Comparison of ENCODE assay signal across 12 mouse cellular contexts in the genomic region with DNA sequence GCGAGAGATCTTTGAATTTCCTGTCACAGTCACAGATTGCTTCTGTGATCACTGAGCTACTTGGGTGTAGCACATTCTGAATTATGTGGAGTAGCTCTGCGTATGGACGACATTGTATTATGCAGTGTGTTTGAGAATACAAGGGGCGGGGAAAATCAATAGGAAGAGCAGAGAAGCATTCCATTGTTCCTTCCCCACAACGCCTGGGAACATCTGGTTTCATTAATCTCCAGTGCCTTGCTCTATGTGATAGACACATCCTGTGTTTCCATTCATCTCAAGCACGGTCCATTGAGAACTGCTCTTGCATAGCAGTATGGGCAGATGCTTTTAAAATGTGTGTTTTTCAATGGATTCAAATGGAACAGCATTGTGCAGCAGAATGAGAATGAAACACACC.
A peak's percentile ranks its signal among the peaks of the same experiment; 100 is the strongest.
DNase-seq lines count a peak whose midpoint lies in the region; ATAC-seq lines count a peak whose summit lies in the region.
"Had no signal": no experiment of that assay in that cellular context is flagged by ENCODE, and none has a peak within 500 bp of the region (broad histone marks: within the 10 kb centered on the region; RNA-seq: fewer than 3 reads in every experiment).

No protein-coding gene starts in this region.

- 42% methylated on average over 6 of the region's 6 CpGs for WGBS in lung, embryonic 15.5 days
- 34% methylated on average over 6 of the region's 6 CpGs for WGBS in embryonic facial prominence, embryonic 10.5 days
- 15% methylated on average over 6 of the region's 6 CpGs for WGBS in hindbrain, embryonic 12.5 days
- WGBS in neural tube, embryonic 11.5 days, result 23% methylated on average over 6 of the region's 6 CpGs
- 58% methylated on average over 6 of the region's 6 CpGs for whole genome bisulfite sequencing in heart, embryonic 12.5 days

- ATAC-seq in lung, embryonic 15.5 days (ENCODE audit: borderline replicate concordance, extremely low read depth, low FRiP score, low TSS enrichment), result 0 out of 2 replicates have a peak, but pooled peaks have one; percentile 39
- peak; percentile 88 for ATAC-seq in hindbrain, embryonic 12.5 days (ENCODE audit: low FRiP score)
- peak; percentile 53; the same call in 1 of the 2 replicates for ATAC-seq in neural tube, embryonic 11.5 days (ENCODE audit: insufficient read depth, low FRiP score, low TSS enrichment)
- no peak for ATAC-seq in heart, embryonic 12.5 days (ENCODE audit: insufficient number of reproducible peaks, low FRiP score)

- no peaks in the 10 kb centered on the region for H3K36me3 ChIP-seq in lung, embryonic 15.5 days
- H3K36me3 ChIP-seq in embryonic facial prominence, embryonic 10.5 days (replicated peaks), result no peaks in the 10 kb centered on the region
- no peaks in the 10 kb centered on the region for H3K36me3 ChIP-seq in hindbrain, embryonic 12.5 days
- no peaks in the 10 kb centered on the region for H3K36me3 ChIP-seq in neural tube, embryonic 11.5 days (ENCODE audit: control insufficient read depth, insufficient read depth, low read length)
- H3K36me3 ChIP-seq in heart, embryonic 12.5 days, result no peaks in the 10 kb centered on the region
- H3K36me3 ChIP-seq: stomach, embryonic 15.5 days had no signal

- H3K4me2 ChIP-seq in lung, embryonic 15.5 days, result no peak overlapping the region
- H3K4me2 ChIP-seq in hindbrain, embryonic 12.5 days (replicated peaks), result no peak overlapping the region
- H3K4me2 ChIP-seq in neural tube, embryonic 11.5 days (ENCODE audit: low read depth), result no peak overlapping the region
- no peak overlapping the region for H3K4me2 ChIP-seq in heart, embryonic 12.5 days
- H3K4me2 ChIP-seq: stomach, embryonic 15.5 days had no signal

- no peaks in the 10 kb centered on the region for H3K9me3 ChIP-seq in lung, embryonic 15.5 days
- no peaks in the 10 kb centered on the region for H3K9me3 ChIP-seq in embryonic facial prominence, embryonic 10.5 days
- no peaks in the 10 kb centered on the region for H3K9me3 ChIP-seq in hindbrain, embryonic 12.5 days (replicated peaks)
- no peaks in the 10 kb centered on the region for H3K9me3 ChIP-seq in neural tube, embryonic 11.5 days (ENCODE audit: control insufficient read depth, low read length)
- H3K9me3 ChIP-seq in heart, embryonic 12.5 days (replicated peaks), result no peaks in the 10 kb centered on the region
- H3K9me3 ChIP-seq: stomach, embryonic 15.5 days had no signal

- H3K4me1 ChIP-seq in lung, embryonic 15.5 days, result no peaks in the 10 kb centered on the region
- peaks cover 7% of the 10 kb centered on the region; the same call in 1 of the 2 replicates for H3K4me1 ChIP-seq in embryonic facial prominence, embryonic 10.5 days
- H3K4me1 ChIP-seq in hindbrain, embryonic 12.5 days, result peaks cover 6% of the 10 kb centered on the region; the same call in 1 of the 2 replicates
- no peaks in the 10 kb centered on the region for H3K4me1 ChIP-seq in neural tube, embryonic 11.5 days (ENCODE audit: control insufficient read depth, insufficient read depth, low read length)
- 0 out of 2 replicates have a peak, but pooled peaks cover 2% of the 10 kb centered on the region for H3K4me1 ChIP-seq in heart, embryonic 12.5 days (replicated peaks)
- H3K4me1 ChIP-seq: stomach, embryonic 15.5 days had no signal

- no peak overlapping the region for H3K27ac ChIP-seq in lung, embryonic 15.5 days
- H3K27ac ChIP-seq in embryonic facial prominence, embryonic 10.5 days (replicated peaks), result no peak overlapping the region
- H3K27ac ChIP-seq in hindbrain, embryonic 12.5 days, result peak overlapping the region; percentile 44; the same call in 1 of the 2 replicates
- no peak overlapping the region for H3K27ac ChIP-seq in neural tube, embryonic 11.5 days (ENCODE audit: low read depth, low read length)
- H3K27ac ChIP-seq in heart, embryonic 12.5 days (ENCODE audit: poor library complexity, severe bottlenecking), result no peak overlapping the region
- H3K27ac ChIP-seq: stomach, embryonic 15.5 days had no signal

- no peak overlapping the region for H3K4me3 ChIP-seq in lung, embryonic 15.5 days
- no peak overlapping the region for H3K4me3 ChIP-seq in embryonic facial prominence, embryonic 10.5 days
- H3K4me3 ChIP-seq in hindbrain, embryonic 12.5 days, result no peak overlapping the region
- H3K4me3 ChIP-seq in neural tube, embryonic 11.5 days (ENCODE audit: low read depth, low read length), result no peak overlapping the region
- no peak overlapping the region for H3K4me3 ChIP-seq in heart, embryonic 12.5 days
- H3K4me3 ChIP-seq: stomach, embryonic 15.5 days had no signal

- no peak overlapping the region for H3K9ac ChIP-seq in lung, embryonic 15.5 days
- H3K9ac ChIP-seq in hindbrain, embryonic 12.5 days, result no peak overlapping the region
- no peak overlapping the region for H3K9ac ChIP-seq in neural tube, embryonic 11.5 days (ENCODE audit: low read length)
- no peak overlapping the region for H3K9ac ChIP-seq in heart, embryonic 12.5 days
- H3K9ac ChIP-seq: stomach, embryonic 15.5 days had no signal

- DNase-seq in lung, postnatal 10 days, result no peak
- DNase-seq in embryonic facial prominence, embryonic 10.5 days (ENCODE audit: low spot score), result peak; percentile 18
- peak; percentile 38 for DNase-seq in neural tube, embryonic 11.5 days (ENCODE audit: low spot score)
- no peak for DNase-seq in layer of hippocampus, adult 9-10 months (ENCODE audit: low spot score)
- DNase-seq: cerebellum, postnatal 36 days; heart, adult 11 months; heart, postnatal 36 days; right cerebral cortex, postnatal 14 days had no signal

- no peaks in the 10 kb centered on the region for H3K27me3 ChIP-seq in lung, embryonic 15.5 days
- no peaks in the 10 kb centered on the region for H3K27me3 ChIP-seq in embryonic facial prominence, embryonic 10.5 days (replicated peaks; ENCODE audit: low read depth, poor library complexity, severe bottlenecking)
- H3K27me3 ChIP-seq in hindbrain, embryonic 12.5 days, result no peaks in the 10 kb centered on the region
- H3K27me3 ChIP-seq in neural tube, embryonic 11.5 days (ENCODE audit: control insufficient read depth, insufficient read depth, low read length), result no peaks in the 10 kb centered on the region
- no peaks in the 10 kb centered on the region for H3K27me3 ChIP-seq in heart, embryonic 12.5 days (replicated peaks)
- H3K27me3 ChIP-seq: stomach, embryonic 15.5 days had no signal

Comparison
In these comparisons a context has a peak if more than half of its experiments do, and no peak if none do; other contexts are left out.
1. DNase-seq: peak in embryonic facial prominence, embryonic 10.5 days (single experiment) and neural tube, embryonic 11.5 days (single experiment); none in lung, postnatal 10 days (single experiment) and layer of hippocampus, adult 9-10 months (single experiment).